Mouse (Mus musculus) urinary bladder, adult 18-20 months (tissue): ENCODE measurements around the gene Pou5f1.
"Not testable (repeated sequence)": the region's sequence is repeated elsewhere in the genome, so short reads cannot be mapped to it uniquely, and the experiment has no call there.

Experiments used
- DNase-seq, 2 experiments: peaks; one replicate each; pipeline ENCODE4 v3.0.0; 2022; ENCODE audit warnings: low spot score in 2 of 2, mixed read lengths in 2 of 2

Pou5f1 gene

GRCm38 (mm10) chr17:35505776-35506175 lies at the start of gene Pou5f1:
Gene Pou5f1, plus strand, starts transcription at chr17:35506018.
- DNase-seq, result no peak

GRCm38 (mm10) chr17:35458247-35458646 lies 47.6 kb upstream of the Pou5f1 start:
- DNase-seq, result not testable (repeated sequence)

DNA sequence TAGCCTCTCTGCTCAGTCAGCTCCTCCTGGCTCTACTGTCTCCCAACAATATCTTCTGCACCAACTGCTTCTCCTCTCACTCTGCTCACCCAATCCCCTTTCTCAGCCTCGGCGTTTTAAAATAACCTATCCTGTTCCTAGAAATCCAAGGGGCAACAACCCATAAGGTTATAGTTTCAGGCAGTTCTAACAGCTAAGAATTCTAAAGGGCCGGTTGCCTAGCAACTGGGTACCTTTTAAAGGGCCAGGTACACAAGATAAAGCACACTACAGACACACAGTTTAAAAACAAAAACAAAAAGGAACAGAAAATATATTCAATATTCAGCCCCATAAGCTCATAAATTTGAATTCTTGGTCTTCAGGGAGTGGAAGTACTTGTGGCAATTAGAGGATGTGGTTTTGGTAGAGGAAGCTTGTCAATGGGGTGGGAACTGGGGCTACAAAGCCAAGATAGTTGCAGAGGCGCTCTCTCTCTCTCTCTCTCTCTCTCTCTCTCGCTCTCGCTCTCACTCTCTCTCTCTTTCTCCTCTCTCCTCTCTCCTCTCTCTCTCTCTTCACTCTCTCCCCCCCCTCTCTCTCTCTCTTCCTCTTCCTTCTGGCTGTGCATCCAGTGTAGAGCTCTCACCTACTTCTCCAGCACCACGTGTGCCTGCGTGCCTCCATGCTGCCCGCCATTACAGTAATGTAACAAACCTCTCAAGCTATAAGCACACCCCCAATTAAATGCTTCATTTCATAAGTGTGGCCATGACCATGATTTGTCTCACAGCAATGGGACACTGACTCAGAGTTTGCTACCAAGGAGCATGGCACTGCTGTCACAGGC lies 45.1 kb upstream of the Pou5f1 start:
- not testable (repeated sequence) for DNase-seq

GRCm38 (mm10) chr17:35465651-35466050 lies 40.2 kb upstream of the Pou5f1 start:
- DNase-seq, result not testable (repeated sequence)

- DNase-seq, result not testable (repeated sequence)
Observed at GRCm38 (mm10) chr17:35468936-35469335, 36.9 kb upstream of the Pou5f1 start.

GRCm38 (mm10) chr17:35469842-35470751 lies 35.7 kb upstream of the Pou5f1 start, which contains the start of gene H2-Q10:
Gene H2-Q10, plus strand, starts transcription at chr17:35470089.
- peak in 1 of 2 experiments; percentile 13 for DNase-seq

DNA sequence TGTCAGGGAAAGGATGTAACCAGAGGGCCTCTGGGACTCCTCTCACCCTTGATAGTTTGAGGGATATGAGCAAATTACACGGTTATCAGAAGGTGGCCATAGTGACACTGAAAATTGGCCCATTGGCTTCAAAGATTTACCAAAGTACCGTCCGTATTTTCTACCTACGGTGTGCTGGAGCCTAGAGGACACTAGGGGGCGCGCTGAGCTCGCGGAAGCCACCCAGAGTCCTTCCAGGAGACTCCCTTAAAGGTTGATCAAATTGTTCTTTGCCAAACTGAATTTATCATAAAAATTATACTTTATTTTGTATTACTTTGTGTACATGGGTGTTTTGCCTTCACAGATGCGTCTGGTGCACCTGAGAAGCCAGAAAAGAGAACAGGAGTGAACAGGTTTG lies 21.8 kb upstream of the Pou5f1 start:
- peak; percentile 21 to 37 for DNase-seq

GRCm38 (mm10) chr17:35485702-35486101 lies 20.1 kb upstream of the Pou5f1 start:
- no peak for DNase-seq

DNA sequence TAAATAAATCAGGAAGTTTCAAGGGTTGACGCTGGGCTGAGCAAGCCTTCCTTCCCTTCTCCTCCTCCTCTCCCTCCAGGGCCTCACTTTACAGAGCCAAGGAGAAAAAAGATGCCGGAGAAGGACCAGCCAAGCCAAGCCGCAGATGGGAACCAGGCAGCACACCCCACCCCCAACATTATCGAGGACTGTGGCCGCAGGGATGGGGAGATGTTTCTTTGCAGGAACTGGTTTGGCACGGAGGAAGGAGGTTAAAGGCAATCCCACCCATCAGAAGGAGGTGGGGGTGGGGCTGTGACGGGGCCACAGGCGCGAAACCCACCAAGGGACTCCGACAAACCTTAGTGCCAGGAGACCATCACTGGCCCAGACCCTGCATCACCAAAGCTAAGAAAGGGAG lies 19.1 kb upstream of the Pou5f1 start:
- no peak for DNase-seq

DNA sequence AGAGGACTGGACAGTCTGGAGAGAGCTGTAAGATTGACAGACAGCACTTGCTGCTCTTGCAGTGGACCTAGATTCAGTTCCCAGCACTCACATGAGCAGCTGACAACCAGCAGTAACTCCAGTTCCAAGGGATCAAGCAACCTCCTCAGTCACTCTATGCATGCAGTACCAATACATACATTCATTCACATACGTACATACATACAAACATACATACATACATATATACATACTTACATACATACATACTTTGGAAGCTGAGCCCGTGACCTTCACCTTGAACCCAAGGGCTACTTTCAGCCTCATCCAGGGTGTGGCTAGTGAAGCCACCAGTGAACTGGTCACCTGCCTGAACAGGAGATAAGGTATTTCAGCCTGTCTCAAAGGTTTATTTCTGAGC lies 17.8 kb upstream of the Pou5f1 start:
- DNase-seq, result no peak

DNA sequence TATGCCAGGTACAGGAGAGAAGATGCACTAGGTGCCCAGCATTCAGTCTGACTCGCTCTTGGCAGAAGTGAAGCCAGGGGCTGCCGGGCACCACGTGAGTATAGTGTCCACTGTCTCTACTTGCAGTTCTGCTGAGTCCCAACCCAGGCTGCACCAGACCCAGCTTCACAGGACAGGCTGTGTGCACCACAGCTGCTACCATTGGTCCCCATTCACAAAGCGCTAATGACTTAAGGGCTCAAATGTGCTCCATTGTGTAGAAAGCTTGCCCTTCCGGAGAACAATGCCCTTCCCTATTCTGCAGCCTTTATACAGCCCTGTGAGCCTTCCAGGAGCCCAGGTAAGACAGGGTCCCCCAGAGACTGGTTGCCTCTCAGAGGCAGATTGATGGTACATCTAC lies 15.5 kb upstream of the Pou5f1 start:
- no peak for DNase-seq

DNA sequence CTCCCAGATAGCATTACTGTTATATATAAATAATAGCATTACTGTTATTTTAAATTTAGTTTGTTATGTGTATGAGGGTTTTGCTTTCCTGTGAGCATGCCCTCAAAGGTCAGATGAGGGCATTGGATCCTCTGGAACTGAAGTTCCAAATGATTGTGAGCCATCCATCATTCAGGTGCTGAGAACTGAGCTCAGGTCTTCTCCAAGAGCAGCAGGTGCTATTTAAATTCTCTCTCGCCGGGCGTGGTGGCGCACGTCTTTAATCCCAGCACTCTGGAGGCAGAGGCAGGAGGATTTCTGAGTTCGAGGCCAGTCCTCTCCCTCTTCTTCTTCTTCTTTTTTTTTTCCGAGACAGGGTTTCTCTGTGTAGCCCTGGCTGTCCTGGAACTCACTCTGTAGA lies 8.7 kb upstream of the Pou5f1 start:
- DNase-seq, result no peak

- no peak for DNase-seq
Observed at GRCm38 (mm10) chr17:35502226-35502625, 3.6 kb upstream of the Pou5f1 start.

DNA sequence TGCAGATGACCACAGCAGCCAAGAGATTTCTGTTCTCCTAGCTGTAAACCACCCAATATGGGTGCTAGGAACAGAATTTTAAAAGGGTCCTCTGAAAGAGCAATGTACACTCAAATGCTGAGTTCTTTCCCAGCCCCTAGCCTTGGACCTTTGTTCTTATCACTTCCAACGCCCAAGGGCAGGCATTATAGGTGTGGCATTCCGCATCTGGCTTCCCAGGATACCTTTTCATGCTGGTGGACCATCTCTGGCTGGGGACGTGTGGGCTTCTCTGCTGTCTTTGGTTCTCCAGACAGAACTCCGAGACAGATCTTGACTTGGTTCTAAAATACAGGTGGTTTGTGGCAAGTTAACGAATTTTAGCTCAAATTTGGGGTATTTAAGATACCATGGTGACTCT lies 3.1 kb upstream of the Pou5f1 start:
- no peak for DNase-seq

DNA sequence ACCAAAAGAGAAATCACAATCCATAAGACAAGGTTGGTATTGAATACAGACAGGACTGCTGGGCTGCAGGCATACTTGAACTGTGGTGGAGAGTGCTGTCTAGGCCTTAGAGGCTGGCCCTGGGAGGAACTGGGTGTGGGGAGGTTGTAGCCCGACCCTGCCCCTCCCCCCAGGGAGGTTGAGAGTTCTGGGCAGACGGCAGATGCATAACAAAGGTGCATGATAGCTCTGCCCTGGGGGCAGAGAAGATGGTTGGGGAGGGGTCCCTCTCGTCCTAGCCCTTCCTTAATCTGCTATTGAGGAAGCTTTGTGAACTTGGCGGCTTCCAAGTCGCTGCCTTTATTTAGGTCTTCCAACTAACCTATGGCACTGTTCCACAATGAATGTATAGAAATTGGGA lies 2.0 kb upstream of the Pou5f1 start:
- no peak for DNase-seq

GRCm38 (mm10) chr17:35504628-35505481 lies 963 bp upstream of the Pou5f1 start:
- no peak for DNase-seq

GRCm38 (mm10) chr17:35506881-35507280 lies 1.1 kb downstream of the Pou5f1 start:
- DNase-seq, result no peak

DNA sequence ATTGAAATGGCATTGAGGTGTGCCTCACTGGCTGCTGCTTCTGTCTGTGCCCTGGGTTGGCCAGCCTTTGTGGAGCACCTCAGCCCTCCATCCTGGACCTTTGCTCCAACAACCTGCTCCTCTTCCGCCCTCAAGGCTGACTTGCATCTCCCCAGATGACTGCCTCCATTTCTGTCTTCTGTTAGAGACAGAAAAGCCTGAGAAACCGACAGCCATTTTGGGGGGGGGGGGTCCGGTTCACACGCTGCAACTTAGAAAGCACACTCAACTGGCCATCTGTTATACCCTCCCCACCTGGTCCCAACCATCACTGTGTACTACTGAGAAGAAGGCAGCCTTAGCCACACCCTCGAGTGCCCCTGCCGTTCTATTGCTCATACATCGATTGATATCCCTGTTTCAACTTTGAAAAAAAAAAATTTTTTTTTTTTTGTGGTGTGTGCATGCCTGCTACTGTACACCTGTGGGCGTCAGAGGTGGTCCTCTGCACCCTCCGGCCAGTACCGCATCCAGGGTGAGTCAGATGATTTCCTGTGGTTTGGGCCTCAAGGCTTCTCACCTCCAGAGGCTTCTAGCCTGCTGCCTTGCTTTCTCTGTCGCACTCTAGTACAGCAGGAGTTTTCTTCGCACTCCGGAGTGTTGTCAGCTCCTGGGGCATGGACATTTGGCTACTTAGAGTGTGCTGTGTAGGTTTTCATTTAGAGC lies 1.9 kb downstream of the Pou5f1 start:
- DNase-seq, result no peak

GRCm38 (mm10) chr17:35508279-35508678 lies 2.5 kb downstream of the Pou5f1 start:
- not testable (repeated sequence) for DNase-seq

DNA sequence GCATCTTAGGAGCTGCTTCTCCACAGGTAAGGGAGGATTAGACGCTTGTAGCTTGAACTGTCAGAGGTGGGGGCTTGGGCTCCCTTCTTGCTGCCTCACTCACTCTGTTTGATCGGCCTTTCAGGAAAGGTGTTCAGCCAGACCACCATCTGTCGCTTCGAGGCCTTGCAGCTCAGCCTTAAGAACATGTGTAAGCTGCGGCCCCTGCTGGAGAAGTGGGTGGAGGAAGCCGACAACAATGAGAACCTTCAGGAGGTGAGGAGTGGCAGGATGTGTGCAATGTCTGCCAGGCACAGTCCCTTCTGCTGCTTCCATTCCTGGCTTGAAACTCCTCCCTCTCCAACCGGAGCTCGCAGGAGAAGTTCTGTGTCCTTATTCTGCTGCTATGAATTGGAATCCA lies 3.5 kb downstream of the Pou5f1 start:
- no peak for DNase-seq
